Mouse (Mus musculus): ENCODE results near the gene Tekt3. TPM values are rescaled to one million over a fixed set of nuclear protein-coding genes. Genes with fewer than 3 reads are reported as not detected.

Tekt3 gene
- polyA plus RNA-seq, 1 experiment = not detected

DNA sequence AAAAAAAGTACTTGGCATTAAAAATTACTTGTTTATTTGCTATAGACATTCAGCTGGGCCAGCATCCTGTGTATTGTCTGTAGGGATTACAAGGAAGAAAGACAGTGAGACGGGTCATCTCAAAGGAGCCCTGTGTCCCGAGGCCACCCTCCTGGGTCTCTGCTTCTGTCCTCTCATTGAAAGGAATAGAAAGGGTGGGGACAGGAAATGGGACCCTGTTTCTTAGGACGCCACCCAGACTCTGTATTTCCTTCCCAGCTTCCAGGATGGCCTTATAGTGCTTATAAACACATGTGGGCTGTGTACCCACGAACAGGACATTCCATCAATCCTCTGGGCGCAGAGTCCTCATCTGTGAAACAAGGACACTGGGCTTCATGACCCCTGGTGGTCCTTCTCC lies 30.8 kb downstream of the Tekt3 start:
- H3K4me1 ChIP-seq (ENCODE audit: control insufficient read depth, insufficient read depth, low read length) = no peaks in the 10 kb centered on the region
- no peak overlapping the region for H3K27ac ChIP-seq (ENCODE audit: insufficient read depth, low read length)
- no peak overlapping the region for H3K4me3 ChIP-seq (ENCODE audit: insufficient read depth, low read length)
- TF ChIP-seq POLR2A (IDR thresholded peaks at IDR 0.05; ENCODE audit: extremely low read depth, insufficient read depth, low read length) (no peak), CTCF (IDR thresholded peaks at IDR 0.05; ENCODE audit: extremely low read depth, insufficient read depth, low read length) (no peak)

DNA sequence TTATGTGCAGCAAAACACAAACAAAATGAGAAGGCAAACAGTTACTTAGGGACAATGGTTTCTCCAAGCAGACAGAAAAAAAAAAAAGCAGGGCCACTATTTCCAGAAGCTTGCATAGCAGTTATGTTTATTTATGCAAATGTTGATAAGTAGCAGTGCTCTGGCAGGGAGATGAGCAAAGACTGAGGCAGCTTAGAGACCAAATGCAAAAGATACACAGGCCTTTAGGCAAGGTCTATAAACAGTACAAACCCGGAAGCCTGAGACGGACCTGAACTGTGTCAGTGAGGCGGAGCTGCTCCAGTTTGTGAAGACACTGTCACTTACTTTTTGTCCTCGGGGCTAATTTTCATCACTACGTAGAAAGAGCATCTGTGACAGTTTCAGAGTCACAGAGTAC lies 32.1 kb downstream of the Tekt3 start:
- Histone ChIP-seq H3K4me1 (ENCODE audit: control insufficient read depth, insufficient read depth, low read length) (no peaks in the 10 kb centered on the region), H3K4me3 (ENCODE audit: insufficient read depth, low read length) (no peak overlapping the region), H3K27ac (ENCODE audit: insufficient read depth, low read length) (no peak overlapping the region)
- TF ChIP-seq CTCF (IDR thresholded peaks at IDR 0.05; ENCODE audit: extremely low read depth, insufficient read depth, low read length) = no peak
- TF ChIP-seq POLR2A (IDR thresholded peaks at IDR 0.05; ENCODE audit: extremely low read depth, insufficient read depth, low read length) = no peak

DNA sequence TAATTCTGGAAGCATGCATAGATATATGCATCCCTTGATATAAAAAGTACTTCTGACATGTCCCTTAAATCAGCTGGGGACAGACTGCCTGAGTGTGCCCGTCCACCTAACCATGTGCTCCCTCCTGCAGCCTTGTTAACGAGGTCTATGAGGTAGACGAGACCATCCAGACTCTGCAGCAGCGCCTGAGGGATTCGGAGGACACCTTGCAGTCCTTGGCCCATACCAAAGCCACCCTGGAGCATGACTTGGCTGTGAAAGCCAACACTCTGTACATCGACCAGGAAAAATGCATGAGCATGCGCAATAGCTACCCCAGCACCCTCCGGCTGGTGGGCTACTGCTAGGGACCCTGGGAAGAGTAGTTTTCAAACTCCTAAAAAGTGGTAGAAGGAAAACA lies 33.0 kb downstream of the Tekt3 start:
- Histone ChIP-seq H3K27ac (ENCODE audit: insufficient read depth, low read length) (no peak overlapping the region), H3K4me1 (ENCODE audit: control insufficient read depth, insufficient read depth, low read length) (no peaks in the 10 kb centered on the region), H3K4me3 (ENCODE audit: insufficient read depth, low read length) (no peak overlapping the region)
- TF ChIP-seq POLR2A (IDR thresholded peaks at IDR 0.05; ENCODE audit: extremely low read depth, insufficient read depth, low read length) (no peak), CTCF (IDR thresholded peaks at IDR 0.05; ENCODE audit: extremely low read depth, insufficient read depth, low read length) (no peak)

DNA sequence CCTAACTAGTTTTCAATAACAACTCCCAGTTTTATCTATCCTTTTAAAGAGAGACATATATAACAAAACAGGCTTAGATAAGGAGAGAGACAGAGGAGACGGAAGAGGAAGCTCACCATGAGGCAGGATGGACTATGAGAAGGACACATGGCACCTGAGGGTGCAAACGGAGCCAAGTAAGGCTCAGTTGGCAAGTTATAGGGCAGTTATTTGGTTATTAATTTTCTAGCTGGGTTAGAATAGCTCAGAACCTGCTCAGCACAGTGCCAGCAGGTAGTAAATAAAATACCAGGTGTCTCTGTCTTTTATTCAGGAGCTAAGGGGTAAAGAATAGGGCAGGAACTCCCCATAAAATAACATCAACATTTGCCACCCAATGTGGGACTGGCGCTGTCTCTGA lies 36.6 kb downstream of the Tekt3 start:
- TF ChIP-seq POLR2A (IDR thresholded peaks at IDR 0.05; ENCODE audit: extremely low read depth, insufficient read depth, low read length) (no peak), CTCF (IDR thresholded peaks at IDR 0.05; ENCODE audit: extremely low read depth, insufficient read depth, low read length) (no peak)
- no peaks in the 10 kb centered on the region for H3K4me1 ChIP-seq (ENCODE audit: control insufficient read depth, insufficient read depth, low read length)
- no peak overlapping the region for H3K27ac ChIP-seq (ENCODE audit: insufficient read depth, low read length)
- H3K4me3 ChIP-seq (ENCODE audit: insufficient read depth, low read length) = no peak overlapping the region

DNA sequence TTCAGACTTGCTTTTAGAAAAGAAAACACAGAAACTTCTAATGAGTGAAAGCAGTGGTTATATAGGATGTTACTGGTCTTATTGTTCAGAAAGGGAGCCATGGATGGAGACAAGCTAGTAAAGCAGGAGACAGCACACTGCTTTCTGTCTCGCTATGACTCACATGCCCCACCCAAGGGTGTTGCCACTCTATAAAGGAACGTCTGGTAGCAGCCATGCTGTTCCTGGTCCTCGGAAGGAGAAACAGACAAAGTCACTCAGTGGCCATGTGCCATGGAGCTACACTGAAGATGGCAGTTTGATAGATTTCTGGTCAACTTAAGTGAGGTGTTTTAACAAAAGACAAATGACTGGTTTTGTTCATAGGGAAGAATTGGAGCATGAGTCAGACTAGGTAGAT lies 37.9 kb downstream of the Tekt3 start:
- TF ChIP-seq POLR2A (IDR thresholded peaks at IDR 0.05; ENCODE audit: extremely low read depth, insufficient read depth, low read length) = no peak
- TF ChIP-seq CTCF (IDR thresholded peaks at IDR 0.05; ENCODE audit: extremely low read depth, insufficient read depth, low read length) = no peak
- no peak overlapping the region for H3K27ac ChIP-seq (ENCODE audit: insufficient read depth, low read length)
- H3K4me1 ChIP-seq (ENCODE audit: control insufficient read depth, insufficient read depth, low read length) = no peaks in the 10 kb centered on the region
- H3K4me3 ChIP-seq (ENCODE audit: insufficient read depth, low read length) = no peak overlapping the region

DNA sequence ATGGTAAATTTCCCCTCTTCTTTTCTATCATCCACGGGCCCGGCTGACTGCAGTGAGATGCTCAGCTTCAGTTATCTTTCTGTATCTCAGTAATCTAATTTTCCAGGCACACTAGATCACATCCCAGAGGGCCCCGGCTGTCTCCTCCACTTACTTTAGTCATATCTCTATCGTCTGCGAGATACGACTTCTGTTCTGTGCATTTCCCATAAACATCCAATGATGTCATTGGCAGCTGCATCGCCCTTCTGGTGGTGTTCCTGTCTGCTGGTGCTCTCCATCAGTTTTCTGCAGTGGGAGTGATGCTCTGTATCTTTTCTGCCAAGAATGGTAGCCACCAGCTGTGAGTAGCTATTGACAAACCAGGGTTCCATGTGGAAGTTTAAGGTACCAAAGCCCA lies 41.8 kb downstream of the Tekt3 start:
- no peak overlapping the region for H3K27ac ChIP-seq (ENCODE audit: insufficient read depth, low read length)
- H3K4me3 ChIP-seq (ENCODE audit: insufficient read depth, low read length) = no peak overlapping the region
- TF ChIP-seq POLR2A (IDR thresholded peaks at IDR 0.05; ENCODE audit: extremely low read depth, insufficient read depth, low read length) (no peak), CTCF (IDR thresholded peaks at IDR 0.05; ENCODE audit: extremely low read depth, insufficient read depth, low read length) (no peak)
- H3K4me1 ChIP-seq (ENCODE audit: control insufficient read depth, insufficient read depth, low read length) = no peaks in the 10 kb centered on the region

DNA sequence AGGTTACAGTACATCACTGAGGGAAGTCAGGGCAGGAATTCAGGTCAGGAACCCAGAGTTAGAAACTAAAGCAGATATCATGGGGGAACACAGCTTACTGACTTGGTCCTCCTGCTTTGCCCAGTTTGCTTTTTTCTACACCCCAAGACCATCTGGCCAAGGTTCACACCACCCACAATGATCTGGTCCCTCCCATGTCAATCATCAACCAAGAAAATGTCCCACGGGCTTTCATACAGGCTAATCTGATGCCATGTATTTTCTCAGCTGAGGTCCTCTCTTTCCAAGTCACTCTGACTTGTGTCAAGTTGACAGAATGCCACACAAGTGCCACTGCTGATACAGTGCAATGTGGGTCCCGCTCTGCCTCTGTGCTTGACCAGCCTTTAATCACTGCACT lies 42.6 kb downstream of the Tekt3 start:
- H3K4me1 ChIP-seq (ENCODE audit: control insufficient read depth, insufficient read depth, low read length) = no peaks in the 10 kb centered on the region
- H3K27ac ChIP-seq (ENCODE audit: insufficient read depth, low read length) = no peak overlapping the region
- H3K4me3 ChIP-seq (ENCODE audit: insufficient read depth, low read length) = no peak overlapping the region
- TF ChIP-seq CTCF (IDR thresholded peaks at IDR 0.05; ENCODE audit: extremely low read depth, insufficient read depth, low read length) = no peak

DNA sequence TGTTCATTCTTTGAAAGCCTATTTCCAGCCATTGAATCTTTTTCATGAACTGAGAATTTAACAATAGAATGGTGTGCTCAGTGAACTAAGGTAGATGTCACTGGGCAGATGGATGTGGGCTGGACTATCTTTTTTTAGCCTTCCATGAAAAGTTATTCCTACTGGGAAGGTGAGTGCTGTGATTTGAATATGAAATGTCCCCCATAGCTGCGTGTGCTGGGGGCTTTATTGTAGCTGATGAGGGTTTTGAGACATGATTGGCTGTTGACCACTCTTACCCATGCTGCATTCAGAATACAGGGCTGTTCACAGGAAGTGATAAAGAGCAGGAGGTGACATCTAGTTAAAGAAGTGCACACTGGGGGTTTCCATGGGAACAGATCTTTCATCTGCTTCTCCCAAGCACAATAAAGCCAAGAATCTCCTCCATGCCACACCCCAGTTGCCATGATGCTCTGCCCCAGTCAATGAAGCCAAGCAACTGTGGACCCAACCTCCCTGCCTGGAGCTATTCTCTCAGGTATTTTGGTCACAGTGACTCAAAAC lies 47.8 kb downstream of the Tekt3 start:
- TF ChIP-seq CTCF (IDR thresholded peaks at IDR 0.05; ENCODE audit: extremely low read depth, insufficient read depth, low read length) (no peak), POLR2A (IDR thresholded peaks at IDR 0.05; ENCODE audit: extremely low read depth, insufficient read depth, low read length) (no peak)
- H3K4me3 ChIP-seq (ENCODE audit: insufficient read depth, low read length) = no peak overlapping the region
- no peaks in the 10 kb centered on the region for H3K4me1 ChIP-seq (ENCODE audit: control insufficient read depth, insufficient read depth, low read length)
- no peak overlapping the region for H3K27ac ChIP-seq (ENCODE audit: insufficient read depth, low read length)

DNA sequence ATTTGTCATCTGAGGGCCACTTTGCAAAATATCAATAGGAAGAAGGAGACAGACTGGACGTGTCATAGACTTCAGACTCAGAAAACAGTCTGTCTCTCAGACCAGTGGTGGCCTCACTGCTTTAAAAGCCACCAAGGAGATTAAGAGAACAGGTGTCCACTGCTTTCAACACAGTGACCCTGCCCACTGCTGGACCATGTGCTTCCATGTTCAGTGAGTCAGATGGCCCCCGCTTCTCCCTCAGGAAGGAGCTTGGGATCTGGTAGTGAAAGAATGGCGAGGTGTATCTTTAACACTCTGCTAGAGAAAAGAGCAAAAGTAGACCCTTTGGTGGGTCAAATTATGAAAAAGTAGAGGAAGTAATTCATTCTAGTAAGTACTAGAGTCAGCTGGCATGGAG lies 48.9 kb downstream of the Tekt3 start:
- no peak overlapping the region for H3K4me3 ChIP-seq (ENCODE audit: insufficient read depth, low read length)
- H3K4me1 ChIP-seq (ENCODE audit: control insufficient read depth, insufficient read depth, low read length) = no peaks in the 10 kb centered on the region
- H3K27ac ChIP-seq (ENCODE audit: insufficient read depth, low read length) = no peak overlapping the region
- TF ChIP-seq CTCF (IDR thresholded peaks at IDR 0.05; ENCODE audit: extremely low read depth, insufficient read depth, low read length) (no peak), POLR2A (IDR thresholded peaks at IDR 0.05; ENCODE audit: extremely low read depth, insufficient read depth, low read length) (no peak)

DNA sequence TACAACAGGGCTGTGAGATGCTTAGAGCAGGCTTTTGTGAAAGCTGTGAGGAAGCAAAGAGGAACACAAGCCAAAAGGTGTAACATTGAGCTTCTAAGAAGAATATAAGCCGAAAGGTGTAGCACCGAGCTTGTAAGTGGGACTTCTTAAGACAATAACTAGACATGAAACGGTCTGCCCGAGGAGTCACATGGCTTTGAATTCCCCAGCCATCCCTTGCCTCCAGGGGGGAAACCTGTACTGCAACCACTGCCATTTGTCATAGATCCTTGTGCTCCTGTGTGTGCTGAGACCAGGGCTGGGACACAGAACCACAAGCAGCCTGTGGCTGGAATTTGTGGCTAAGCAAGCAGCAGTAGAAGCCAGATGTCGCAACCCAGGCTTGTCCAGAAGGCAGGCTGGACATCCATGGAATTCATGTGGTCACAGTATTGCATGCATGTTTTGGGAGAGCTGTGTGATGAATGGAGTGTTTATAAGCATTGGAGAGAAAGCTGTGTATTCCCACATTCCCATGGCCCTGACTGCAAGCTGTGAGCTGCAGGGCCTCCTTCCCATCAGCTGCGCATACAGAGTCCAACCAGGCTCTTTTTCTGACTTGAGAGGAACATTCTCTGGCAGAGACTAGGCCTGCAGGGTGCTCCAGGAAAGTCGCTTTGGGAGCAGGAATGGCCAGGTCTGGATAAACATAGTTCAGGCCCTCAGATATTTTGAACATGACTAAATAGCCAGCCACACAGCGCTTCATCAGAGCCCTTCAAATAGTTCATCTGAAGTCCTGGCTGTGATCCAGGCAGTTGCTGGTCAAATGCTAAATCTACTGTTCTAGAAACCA lies 53.6 kb downstream of the Tekt3 start:
- TF ChIP-seq POLR2A (IDR thresholded peaks at IDR 0.05; ENCODE audit: extremely low read depth, insufficient read depth, low read length) = no peak
- no peak for TF ChIP-seq CTCF (IDR thresholded peaks at IDR 0.05; ENCODE audit: extremely low read depth, insufficient read depth, low read length)
- H3K4me3 ChIP-seq (ENCODE audit: insufficient read depth, low read length) = no peak overlapping the region
- no peaks in the 10 kb centered on the region for H3K4me1 ChIP-seq (ENCODE audit: control insufficient read depth, insufficient read depth, low read length)
- no peak overlapping the region for H3K27ac ChIP-seq (ENCODE audit: insufficient read depth, low read length)
